Mouse (Mus musculus): Measurements from ENCODE around the gene Cacnb4.

Gene Cacnb4

DNA sequence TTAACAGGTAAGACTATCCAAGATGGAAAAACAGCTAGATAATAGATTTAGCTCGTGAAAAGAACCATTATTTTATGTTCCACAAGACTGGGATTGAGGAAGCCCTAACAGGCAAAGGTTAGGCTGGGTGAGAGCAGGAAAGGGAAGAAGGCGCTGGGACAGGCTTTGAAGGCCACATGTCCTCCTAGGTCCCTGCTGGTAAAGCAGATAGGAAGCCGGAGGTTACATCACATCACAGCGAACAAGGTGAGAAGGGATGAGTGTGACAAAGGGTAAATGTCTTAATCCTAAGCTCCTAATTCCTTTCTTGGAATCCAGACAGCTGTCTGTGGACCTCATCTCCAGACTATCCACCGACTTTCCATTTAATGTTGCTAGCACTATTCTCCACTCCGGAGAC lies 257.3 kb downstream of the Cacnb4 start:
- no peak for DNase-seq

DNA sequence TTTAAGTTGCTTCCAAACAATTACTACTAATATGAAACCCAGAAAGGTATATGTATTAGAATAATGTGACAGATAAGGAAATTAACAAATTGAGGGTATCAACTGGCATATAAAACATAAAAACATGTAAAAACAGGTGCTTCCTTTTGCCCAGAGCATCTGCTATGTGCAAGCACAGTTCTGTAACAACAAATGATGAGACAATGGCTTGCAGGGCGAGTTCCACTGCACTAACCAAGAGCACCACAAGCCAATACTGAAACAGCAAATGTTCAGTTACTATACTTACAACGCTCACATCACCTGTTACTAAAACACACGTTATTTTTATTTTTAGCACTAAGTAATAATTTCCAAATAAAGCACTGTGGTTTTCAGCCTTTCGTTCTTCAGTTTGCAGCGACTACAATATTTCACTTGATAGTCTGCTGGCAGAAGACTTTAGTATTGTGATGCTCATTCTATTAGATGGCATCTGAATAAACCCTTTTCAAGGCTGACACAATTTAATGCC lies 264.1 kb downstream of the Cacnb4 start:
- no peak for DNase-seq

DNA sequence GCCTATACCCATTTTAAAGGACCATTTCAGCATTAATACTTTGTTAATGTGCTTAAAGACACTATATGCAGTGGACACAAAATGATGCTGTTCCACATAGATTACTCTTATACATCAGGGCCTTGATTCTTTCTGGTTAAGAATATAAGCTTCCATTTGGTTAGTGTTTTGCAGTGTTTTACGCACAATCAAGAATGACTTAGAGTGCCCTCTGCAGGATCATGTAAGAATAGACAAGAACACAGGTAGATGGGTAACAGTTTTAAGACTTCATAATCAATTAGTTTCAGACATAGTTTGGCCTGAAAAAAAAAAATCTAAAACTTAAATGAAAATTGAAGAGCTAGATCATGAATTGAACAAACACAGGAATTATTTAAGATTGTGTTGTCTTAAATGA lies 270.2 kb downstream of the Cacnb4 start:
- no peak for DNase-seq

DNA sequence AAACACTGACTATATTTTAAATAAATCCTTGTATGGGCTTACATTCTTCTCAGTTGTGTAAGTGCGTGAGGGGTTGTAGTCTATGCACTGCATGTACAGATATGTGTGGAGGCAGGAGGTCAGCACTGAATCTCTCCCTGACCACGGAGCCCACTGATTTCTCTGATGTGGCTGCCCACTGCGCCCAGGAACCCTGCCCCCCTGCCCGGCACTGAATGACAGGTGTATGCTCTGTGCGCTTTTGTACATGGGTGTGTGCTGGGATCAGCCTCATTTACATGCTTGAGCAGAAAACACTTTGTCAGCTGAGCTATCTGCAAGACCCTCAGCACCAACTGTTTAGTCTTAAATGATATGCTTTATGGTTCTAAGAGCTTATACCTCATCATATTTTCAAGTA lies 271.4 kb downstream of the Cacnb4 start:
- DNase-seq: no peak

DNA sequence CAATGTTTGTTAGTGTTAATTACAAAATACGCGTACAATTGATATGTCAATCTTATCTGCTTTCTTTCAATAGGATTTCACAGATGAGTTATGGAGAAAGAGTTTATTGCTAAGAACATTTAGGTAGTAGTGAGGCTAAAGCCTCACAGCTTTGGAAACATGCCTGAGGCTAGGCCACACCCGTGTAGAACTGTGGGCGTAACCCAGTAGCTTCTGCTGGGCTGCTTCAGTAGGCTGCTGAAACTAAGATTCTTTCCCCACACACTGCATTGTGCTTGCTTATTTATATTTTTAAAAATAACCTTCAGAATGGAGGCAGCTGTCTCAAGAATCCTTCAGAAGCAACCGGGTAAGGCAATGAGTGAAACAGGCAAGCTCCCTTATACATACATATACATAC lies 282.1 kb downstream of the Cacnb4 start:
- no peak for DNase-seq

DNA sequence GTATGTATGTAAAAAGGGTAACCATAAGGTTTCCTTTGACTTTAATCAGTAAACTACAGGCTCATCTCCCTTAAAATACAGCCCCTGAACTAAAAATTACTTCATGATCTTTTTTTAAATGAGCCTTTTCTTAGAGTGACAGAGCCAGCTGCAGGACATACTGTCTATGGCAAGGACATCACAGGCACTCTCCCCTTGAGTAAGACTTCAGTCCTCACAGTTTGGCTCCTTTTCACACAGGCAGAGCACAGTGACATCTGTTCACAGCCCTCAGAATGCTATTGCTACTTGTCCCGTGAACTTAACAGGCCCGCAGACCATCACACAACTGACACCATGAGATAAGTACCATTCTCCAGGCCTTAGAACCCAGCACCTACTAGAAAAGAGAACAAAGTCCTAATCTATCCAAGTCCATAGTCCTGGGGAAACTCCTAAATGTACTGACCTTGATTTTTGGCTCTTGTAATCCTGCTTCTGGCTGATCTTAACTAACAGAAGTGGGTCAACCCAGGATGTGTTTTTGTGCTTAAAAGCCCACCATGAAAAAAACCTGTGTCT lies 286.1 kb downstream of the Cacnb4 start:
- no peak for DNase-seq

DNA sequence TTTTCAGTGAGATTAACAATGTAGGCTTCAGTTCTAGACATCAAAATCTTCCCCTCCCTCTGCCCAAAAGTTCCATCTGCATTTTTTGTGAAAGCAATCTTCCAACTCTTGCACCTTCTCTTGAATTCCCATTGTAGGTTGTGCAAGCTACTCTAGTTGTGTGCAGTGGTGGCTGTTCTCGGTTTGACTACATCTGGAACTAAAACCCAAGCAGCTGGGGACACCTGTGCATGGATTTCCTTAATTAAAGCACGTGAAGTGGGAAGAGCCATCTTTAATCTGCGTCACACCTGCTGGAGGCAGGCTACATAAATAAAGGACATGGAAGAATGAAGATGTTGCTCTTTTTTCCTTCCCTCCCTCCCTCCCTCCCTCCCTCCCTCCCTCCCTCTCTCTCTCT lies 286.7 kb downstream of the Cacnb4 start:
- no peak for DNase-seq

DNA sequence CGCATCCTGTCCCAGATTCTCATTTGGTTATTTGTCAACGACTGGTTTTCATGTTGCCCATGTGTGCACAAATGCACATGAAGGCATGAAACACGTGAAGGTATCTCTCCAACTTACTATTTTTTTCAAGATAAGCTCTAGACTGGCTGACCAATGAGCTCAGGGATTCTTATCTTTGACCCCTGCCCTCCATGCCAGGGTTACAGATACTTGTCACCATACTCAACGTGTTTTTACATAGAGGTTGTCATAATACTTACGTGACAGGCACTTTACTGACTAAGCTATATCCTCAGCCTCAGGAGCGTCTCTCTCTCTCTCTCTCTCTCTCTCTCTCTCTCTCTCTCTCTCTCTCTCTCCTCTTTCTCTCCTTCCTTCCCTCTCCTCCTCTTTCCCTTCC lies 290.2 kb downstream of the Cacnb4 start:
- no peak for DNase-seq

DNA sequence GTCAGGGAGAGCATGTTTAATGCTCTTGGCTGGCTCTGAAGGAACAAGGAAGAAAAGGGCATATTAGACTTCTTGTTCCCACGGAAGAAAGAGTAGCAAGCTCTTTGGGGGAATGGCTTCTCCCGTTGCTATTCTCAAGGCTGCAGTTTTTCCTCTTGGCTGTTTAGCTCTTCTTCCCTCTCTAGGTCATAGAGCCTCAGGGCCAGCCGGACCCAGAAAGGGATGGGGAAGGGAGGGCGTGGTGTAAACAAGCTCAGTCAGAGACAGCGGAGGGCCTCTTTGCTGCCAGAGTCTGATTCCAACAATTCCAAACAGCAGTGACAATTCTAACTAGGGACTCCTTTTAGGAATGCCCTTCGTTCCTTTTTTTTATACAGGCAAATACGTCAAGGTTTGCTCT lies 290.6 kb downstream of the Cacnb4 start:
- DNase-seq: no peak

DNA sequence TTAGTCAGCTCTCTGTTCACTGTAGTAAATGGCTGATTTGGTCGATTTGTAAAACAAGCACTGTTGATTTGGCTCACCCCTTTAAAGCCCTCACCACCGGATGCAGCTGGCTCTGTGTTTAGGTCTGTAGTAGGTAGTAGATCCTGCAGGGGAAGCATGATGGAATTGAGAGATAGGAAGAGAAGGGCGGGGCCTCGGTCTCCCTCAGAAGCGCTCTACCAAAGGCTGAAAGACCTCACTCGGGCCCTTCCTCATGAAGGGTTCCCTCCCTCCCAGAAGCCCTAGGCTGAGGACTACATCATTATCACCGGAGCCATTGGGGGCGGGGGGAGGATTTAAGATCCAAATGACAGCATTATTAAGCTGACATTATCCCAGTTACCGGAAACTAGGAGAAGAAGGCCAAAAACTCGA lies 297.8 kb downstream of the Cacnb4 start:
- DNase-seq: no peak

DNA sequence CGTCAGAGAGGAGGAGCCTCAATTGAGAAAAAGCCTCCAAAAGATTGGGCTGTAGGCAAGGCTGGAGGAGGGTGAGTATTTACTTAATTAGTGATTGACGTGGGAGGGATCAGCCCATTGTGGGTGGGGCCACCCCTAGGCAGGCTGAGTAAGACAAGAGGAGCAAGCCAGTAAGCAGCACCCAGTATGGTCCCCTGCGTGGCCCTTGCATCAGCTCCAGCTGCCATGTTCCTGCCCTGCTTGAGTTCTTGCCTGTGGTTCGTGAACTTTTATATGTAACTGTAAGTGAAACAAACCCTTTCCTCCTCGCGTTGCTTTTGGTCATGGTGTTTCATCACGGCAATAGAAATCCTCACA lies 298.2 kb downstream of the Cacnb4 start, which contains the start of gene Neb:
TSS of gene Neb (minus strand) at position 27 of the 357 bp plus-strand sequence.
- no peak for DNase-seq

All from cerebellum, adult 11 months (tissue).